Mouse (Mus musculus) ovary, adult 18-20 months (tissue): ENCODE data around the gene Aass.

Source experiments
- DNase-seq: peaks from one replicate; pipeline ENCODE4 v3.0.0; 2022; ENCODE audit warnings: low spot score, mixed read lengths

The Aass gene

DNA sequence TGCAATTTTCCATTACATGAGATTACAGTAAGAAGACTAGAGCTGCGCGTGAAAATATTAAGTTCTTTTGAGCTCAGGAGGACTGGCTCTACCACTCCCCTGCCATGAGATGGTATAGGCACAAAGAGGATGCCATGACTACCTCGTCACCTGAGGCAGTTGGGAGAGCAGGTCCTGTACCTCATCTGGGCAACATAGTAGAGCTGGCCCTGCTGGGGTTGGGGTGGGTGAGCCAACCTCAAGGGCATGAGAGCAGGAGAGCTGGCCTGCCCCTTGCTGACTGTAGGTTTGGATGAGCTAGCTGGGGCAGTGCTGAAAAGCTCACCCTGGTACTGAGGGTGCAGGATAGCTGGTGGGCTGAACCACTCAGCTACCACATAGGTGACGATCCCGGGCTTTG is 77.1 kb downstream of the Aass start:
- DNase-seq = no peak

DNA sequence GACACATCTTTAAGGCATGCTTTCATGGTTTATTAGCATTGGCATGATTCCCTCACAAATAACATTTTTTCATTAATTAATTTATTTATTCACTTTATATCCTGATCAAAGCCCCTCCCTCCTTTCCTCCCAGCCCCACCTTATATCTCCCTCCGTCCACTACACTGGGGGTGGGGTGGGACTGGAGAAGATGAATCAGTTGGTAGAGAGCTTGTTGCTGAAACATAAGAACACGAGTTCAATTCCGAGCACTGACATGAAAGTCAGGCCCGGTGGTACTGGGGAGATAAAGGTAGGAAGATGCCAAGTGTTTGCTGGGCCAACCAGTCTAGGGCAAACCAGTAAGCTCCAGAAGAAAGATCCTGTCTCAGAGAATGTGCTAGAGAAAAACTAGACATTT is 84.0 kb downstream of the Aass start:
- no peak for DNase-seq

DNA sequence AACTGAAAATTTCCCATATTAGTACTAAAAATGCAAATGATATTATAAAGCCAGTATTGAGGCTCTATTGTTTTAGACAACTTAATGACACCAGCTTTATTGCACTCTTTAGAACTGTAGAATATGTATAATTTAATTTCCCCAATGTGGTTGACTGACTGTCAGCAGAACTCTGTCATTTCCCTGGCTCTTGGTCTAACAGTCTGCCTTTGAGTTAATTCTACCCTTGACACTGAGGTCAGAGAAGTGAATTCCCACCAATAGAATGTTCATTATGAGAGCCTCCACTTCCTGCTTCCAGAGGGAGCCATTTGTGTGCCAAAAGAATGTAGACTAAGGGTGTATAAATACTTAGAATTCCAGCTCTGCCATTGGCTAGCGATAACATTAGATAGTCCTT is 104.5 kb downstream of the Aass start:
- no peak for DNase-seq
